Mouse (Mus musculus) ovary, postnatal 36 days (tissue): Measurements from ENCODE around the gene Hist1h2ak.
"Not testable (repeated sequence)": the region's sequence is repeated elsewhere in the genome, so short reads cannot be mapped to it uniquely, and the experiment has no call there.

Experiments
- DNase-seq: peaks from one replicate; pipeline ENCODE4 v3.0.0; 2022; ENCODE audit warnings: low spot score, mixed read lengths

The Hist1h2ak gene

GRCm38 (mm10) chr13:21755707-21756106 lies 2.1 kb upstream of the Hist1h2ak start:
- DNase-seq: no peak

GRCm38 (mm10) chr13:21754294-21755001 lies 821 bp upstream of the Hist1h2ak start:
- not testable (repeated sequence) for DNase-seq

GRCm38 (mm10) chr13:21753051-21753523 lies 540 bp downstream of the Hist1h2ak start:
- DNase-seq: no peak

GRCm38 (mm10) chr13:21752356-21752755 lies 1.3 kb downstream of the Hist1h2ak start:
- DNase-seq: no peak

- no peak for DNase-seq
These were observed 1.8 kb downstream of the Hist1h2ak start for GRCm38 (mm10) chr13:21751827-21752226.

- no peak for DNase-seq
These were observed 2.2 kb downstream of the Hist1h2ak start for GRCm38 (mm10) chr13:21751417-21751816.

GRCm38 (mm10) chr13:21750159-21751017 lies 3.2 kb downstream of the Hist1h2ak start, which contains the start of gene Hist1h4k:
Gene Hist1h4k (minus strand): TSS chr13:21750505.
- DNase-seq: peak; percentile 93

- no peak for DNase-seq
These were observed 4.1 kb downstream of the Hist1h2ak start for GRCm38 (mm10) chr13:21749387-21750158.

GRCm38 (mm10) chr13:21745006-21745405 lies 8.6 kb downstream of the Hist1h2ak start:
- DNase-seq: no peak

GRCm38 (mm10) chr13:21734906-21735767 lies 18.5 kb downstream of the Hist1h2ak start, which contains the start of gene Hist1h4j:
Gene Hist1h4j (plus strand): TSS chr13:21735064.
- peak; percentile 81 for DNase-seq

GRCm38 (mm10) chr13:21734010-21734905 lies 19.4 kb downstream of the Hist1h2ak start:
- DNase-seq: peak; percentile 63

- DNase-seq: no peak
These were observed 20.2 kb downstream of the Hist1h2ak start for GRCm38 (mm10) chr13:21733466-21733865.

GRCm38 (mm10) chr13:21729544-21729943 lies 24.1 kb downstream of the Hist1h2ak start:
- DNase-seq: no peak

GRCm38 (mm10) chr13:21727948-21728572 lies 25.6 kb downstream of the Hist1h2ak start:
- no peak for DNase-seq

- no peak for DNase-seq
These were observed 30.4 kb downstream of the Hist1h2ak start for GRCm38 (mm10) chr13:21722993-21723836.

- no peak for DNase-seq
These were observed 31.2 kb downstream of the Hist1h2ak start for GRCm38 (mm10) chr13:21722373-21722925.

GRCm38 (mm10) chr13:21721757-21722372 lies 31.8 kb downstream of the Hist1h2ak start, which contains the start of gene Hist1h2bm:
Gene Hist1h2bm (plus strand): TSS chr13:21722044.
- peak; percentile 59 for DNase-seq
